In genomic region chr14:76076602-76077001, GRCm38 (mm10) we compare ENCODE assay signal across 12 mouse cellular contexts. TPM values are rescaled to one million over a fixed set of nuclear protein-coding genes. Genes with fewer than 3 reads are reported as not detected.
A peak's percentile ranks its signal among the peaks of the same experiment; 100 is the strongest.
DNase-seq lines count a peak whose midpoint lies in the region; ATAC-seq and TF ChIP-seq lines count a peak whose summit lies in the region.
"Had no signal": no experiment of that assay in that cellular context is flagged by ENCODE, and none has a peak within 500 bp of the region (broad histone marks: within the 10 kb centered on the region; RNA-seq: fewer than 3 reads in every experiment).

No protein-coding gene starts in this region.

- H3K27me3 ChIP-seq in hindbrain, embryonic 11.5 days (ENCODE audit: control insufficient read depth, insufficient read depth, low read length), result no peaks in the 10 kb centered on the region
- H3K27me3 ChIP-seq in hindbrain, embryonic 10.5 days (ENCODE audit: insufficient read depth, poor library complexity, severe bottlenecking), result no peaks in the 10 kb centered on the region
- H3K27me3 ChIP-seq in hindbrain, embryonic 12.5 days, result peaks cover 3% of the 10 kb centered on the region; the same call in 1 of the 2 replicates
- H3K27me3 ChIP-seq in midbrain, embryonic 14.5 days (ENCODE audit: control insufficient read depth, insufficient read depth, low read length), result no peaks in the 10 kb centered on the region
- no peaks in the 10 kb centered on the region for H3K27me3 ChIP-seq in lung, postnatal 0 days (replicated peaks; ENCODE audit: insufficient read depth, low read length)
- H3K27me3 ChIP-seq: embryonic facial prominence, embryonic 15.5 days; liver, embryonic 15.5 days had no signal

- 58% methylated on average over 4 of the region's 4 CpGs for WGBS in hindbrain, embryonic 11.5 days
- WGBS in hindbrain, embryonic 10.5 days, result 69% methylated on average over 4 of the region's 4 CpGs
- WGBS in hindbrain, embryonic 12.5 days, result 59% methylated on average over 4 of the region's 4 CpGs
- WGBS in midbrain, embryonic 14.5 days, result 29% methylated on average over 4 of the region's 4 CpGs
- WGBS in lung, postnatal 0 days, result 54% methylated on average over 4 of the region's 4 CpGs

- DNase-seq in hindbrain, embryonic 11.5 days (ENCODE audit: low spot score), result peak; percentile 37
- DNase-seq in hindbrain, embryonic 10.5 days (ENCODE audit: low spot score), result no peak
- peak; percentile 83 for DNase-seq in brain, embryonic 14.5 days (ENCODE audit: low read depth)
- peak; percentile 84 for DNase-seq in midbrain, embryonic 14.5 days
- DNase-seq in kidney, postnatal 14 days, result no peak
- no peak for DNase-seq in lung, postnatal 0 days (ENCODE audit: low spot score)
- DNase-seq: adrenal gland, adult 8-10 months had no signal

- H3K4me2 ChIP-seq in hindbrain, embryonic 11.5 days (replicated peaks; ENCODE audit: low read depth, low read length), result no peak overlapping the region
- H3K4me2 ChIP-seq in hindbrain, embryonic 12.5 days (replicated peaks), result no peak overlapping the region
- H3K4me2 ChIP-seq in midbrain, embryonic 14.5 days (ENCODE audit: low read length), result peak overlapping the region; percentile 26
- H3K4me2 ChIP-seq in lung, postnatal 0 days (replicated peaks; ENCODE audit: low read depth, low read length), result no peak overlapping the region
- H3K4me2 ChIP-seq: embryonic facial prominence, embryonic 15.5 days; liver, embryonic 15.5 days had no signal

- no peak for TF ChIP-seq CTCF in brain, embryonic 14.5 days (IDR thresholded peaks at IDR 0.05; ENCODE audit: borderline replicate concordance, extremely low read depth, insufficient read depth, insufficient read length)
- no peak for TF ChIP-seq CTCF in lung, postnatal 0 days (IDR thresholded peaks at IDR 0.05)

- no peak for TF ChIP-seq POLR2A in brain, embryonic 14.5 days (IDR thresholded peaks at IDR 0.05; ENCODE audit: borderline replicate concordance, extremely low read depth, insufficient read depth, insufficient read length, poor library complexity, severe bottlenecking)

- H3K9ac ChIP-seq in hindbrain, embryonic 11.5 days (ENCODE audit: low read depth, low read length), result no peak overlapping the region
- no peak overlapping the region for H3K9ac ChIP-seq in hindbrain, embryonic 12.5 days
- no peak overlapping the region for H3K9ac ChIP-seq in midbrain, embryonic 14.5 days (replicated peaks; ENCODE audit: low read length)
- no peak overlapping the region for H3K9ac ChIP-seq in lung, postnatal 0 days (replicated peaks; ENCODE audit: low read depth)
- H3K9ac ChIP-seq: embryonic facial prominence, embryonic 15.5 days; liver, embryonic 15.5 days had no signal

- no peaks in the 10 kb centered on the region for H3K36me3 ChIP-seq in hindbrain, embryonic 11.5 days (ENCODE audit: control insufficient read depth, insufficient read depth, low read length)
- no peaks in the 10 kb centered on the region for H3K36me3 ChIP-seq in hindbrain, embryonic 10.5 days
- no peaks in the 10 kb centered on the region for H3K36me3 ChIP-seq in hindbrain, embryonic 12.5 days
- no peaks in the 10 kb centered on the region for H3K36me3 ChIP-seq in midbrain, embryonic 14.5 days (ENCODE audit: control insufficient read depth, insufficient read depth, low read length)
- no peaks in the 10 kb centered on the region for H3K36me3 ChIP-seq in lung, postnatal 0 days (ENCODE audit: insufficient read depth, low read length)
- H3K36me3 ChIP-seq: embryonic facial prominence, embryonic 15.5 days; liver, embryonic 15.5 days had no signal

- no peak for TF ChIP-seq EP300 in lung, postnatal 0 days (IDR thresholded peaks at IDR 0.05)

- no peak overlapping the region for H3K4me3 ChIP-seq in hindbrain, embryonic 11.5 days (ENCODE audit: low read depth, low read length)
- H3K4me3 ChIP-seq in hindbrain, embryonic 10.5 days, result no peak overlapping the region
- no peak overlapping the region for H3K4me3 ChIP-seq in hindbrain, embryonic 12.5 days
- H3K4me3 ChIP-seq in midbrain, embryonic 14.5 days (replicated peaks; ENCODE audit: low read depth, low read length), result no peak overlapping the region
- no peak overlapping the region for H3K4me3 ChIP-seq in lung, postnatal 0 days (ENCODE audit: low read depth, low read length)
- H3K4me3 ChIP-seq: embryonic facial prominence, embryonic 15.5 days; liver, embryonic 15.5 days had no signal

- no peak overlapping the region for H3K27ac ChIP-seq in hindbrain, embryonic 11.5 days (ENCODE audit: low read depth, low read length)
- H3K27ac ChIP-seq in hindbrain, embryonic 10.5 days, result no peak overlapping the region
- no peak overlapping the region for H3K27ac ChIP-seq in hindbrain, embryonic 12.5 days
- peak overlapping the region; percentile 74; the same call in 1 of the 2 replicates for H3K27ac ChIP-seq in midbrain, embryonic 14.5 days (replicated peaks; ENCODE audit: low read depth, low read length)
- H3K27ac ChIP-seq in lung, postnatal 0 days (ENCODE audit: low read length), result no peak overlapping the region
- H3K27ac ChIP-seq: embryonic facial prominence, embryonic 15.5 days; liver, embryonic 15.5 days had no signal

- no peaks in the 10 kb centered on the region for H3K9me3 ChIP-seq in hindbrain, embryonic 11.5 days (ENCODE audit: control insufficient read depth, low read length)
- H3K9me3 ChIP-seq in hindbrain, embryonic 10.5 days, result no peaks in the 10 kb centered on the region
- H3K9me3 ChIP-seq in hindbrain, embryonic 12.5 days (replicated peaks), result no peaks in the 10 kb centered on the region
- H3K9me3 ChIP-seq in midbrain, embryonic 14.5 days (ENCODE audit: control insufficient read depth, low read length), result no peaks in the 10 kb centered on the region
- H3K9me3 ChIP-seq in lung, postnatal 0 days (ENCODE audit: low read length), result no peaks in the 10 kb centered on the region
- H3K9me3 ChIP-seq: embryonic facial prominence, embryonic 15.5 days; liver, embryonic 15.5 days had no signal

- H3K4me1 ChIP-seq in hindbrain, embryonic 11.5 days (replicated peaks; ENCODE audit: control insufficient read depth, insufficient read depth, low read length), result no peaks in the 10 kb centered on the region
- H3K4me1 ChIP-seq in hindbrain, embryonic 10.5 days (replicated peaks), result 0 out of 2 replicates have a peak, but pooled peaks cover 8% of the 10 kb centered on the region
- H3K4me1 ChIP-seq in hindbrain, embryonic 12.5 days, result peaks cover 10% of the 10 kb centered on the region
- H3K4me1 ChIP-seq in midbrain, embryonic 14.5 days (ENCODE audit: control insufficient read depth, insufficient read depth, low read length), result peaks cover 9% of the 10 kb centered on the region
- H3K4me1 ChIP-seq in lung, postnatal 0 days (ENCODE audit: insufficient read depth, low read depth, low read length), result no peaks in the 10 kb centered on the region
- H3K4me1 ChIP-seq: embryonic facial prominence, embryonic 15.5 days; liver, embryonic 15.5 days had no signal

- ATAC-seq in hindbrain, embryonic 11.5 days (ENCODE audit: low FRiP score), result peak; percentile 30; the same call in 1 of the 2 replicates
- ATAC-seq in hindbrain, embryonic 12.5 days (ENCODE audit: low FRiP score), result peak; percentile 64; the same call in 1 of the 2 replicates
- ATAC-seq in midbrain, embryonic 14.5 days (ENCODE audit: low FRiP score, low TSS enrichment), result peak; percentile 55
- no peak for ATAC-seq in megakaryocyte, adult 5-6 weeks (ENCODE audit: poor library complexity, severe bottlenecking)
- ATAC-seq in lung, postnatal 0 days, result no peak
- ATAC-seq: intestine, embryonic 16.5 days had no signal

RNA-seq across cellular contexts. Expression of gene Gpalpp1, which starts 34.0 kb away (rescaled TPM):
- polyA plus RNA-seq in hindbrain, embryonic 11.5 days (2014; fragmentation: Nextera tagmentation; extraction: Ambion mirVana), result 15.1 and 20.4 TPM in 2 replicates
- polyA plus RNA-seq in hindbrain, embryonic 10.5 days (2016; fragmentation: Nextera tagmentation; extraction: Ambion mirVana), result 13.1 and 16.4 TPM in 2 replicates
- 12.2 and 13.8 TPM in 2 replicates for polyA plus RNA-seq in brain, embryonic 14.5 days (2012; rRNA removed)
- 18.5 and 18.8 TPM in 2 replicates for polyA plus RNA-seq in hindbrain, embryonic 12.5 days (2016; fragmentation: Nextera tagmentation; extraction: Ambion mirVana)
- polyA plus RNA-seq in midbrain, embryonic 14.5 days (2014; fragmentation: Nextera tagmentation; extraction: Ambion mirVana), result 10.3 and 16.2 TPM in 2 replicates
- 15.3 and 17.1 TPM in 2 replicates for total RNA-seq in megakaryocyte, adult 5-6 weeks (2015)
- total RNA-seq in megakaryocyte, adult 5-6 weeks (2017), result 31.9 and 35.3 TPM in 2 replicates
- polyA plus RNA-seq in lung, postnatal 0 days (2015; fragmentation: Nextera tagmentation; extraction: Ambion mirVana), result 6.3 and 7.0 TPM in 2 replicates

RNA-seq across cellular contexts. Expression of gene Nufip1, which starts 34.1 kb away (rescaled TPM):
- 17.1 and 18.4 TPM in 2 replicates for polyA plus RNA-seq in hindbrain, embryonic 11.5 days (2014; fragmentation: Nextera tagmentation; extraction: Ambion mirVana)
- polyA plus RNA-seq in hindbrain, embryonic 10.5 days (2016; fragmentation: Nextera tagmentation; extraction: Ambion mirVana), result 17.5 and 19.4 TPM in 2 replicates
- polyA plus RNA-seq in brain, embryonic 14.5 days (2012; rRNA removed), result 8.4 and 8.5 TPM in 2 replicates
- 15.3 and 16.0 TPM in 2 replicates for polyA plus RNA-seq in hindbrain, embryonic 12.5 days (2016; fragmentation: Nextera tagmentation; extraction: Ambion mirVana)
- 12.3 and 14.2 TPM in 2 replicates for polyA plus RNA-seq in midbrain, embryonic 14.5 days (2014; fragmentation: Nextera tagmentation; extraction: Ambion mirVana)
- total RNA-seq in megakaryocyte, adult 5-6 weeks (2015), result 11.5 and 13.3 TPM in 2 replicates
- 17.5 and 19.1 TPM in 2 replicates for total RNA-seq in megakaryocyte, adult 5-6 weeks (2017)
- 6.1 and 6.5 TPM in 2 replicates for polyA plus RNA-seq in lung, postnatal 0 days (2015; fragmentation: Nextera tagmentation; extraction: Ambion mirVana)

Comparison
In these comparisons a context has a peak if more than half of its experiments do, and no peak if none do; other contexts are left out.
1. DNase-seq: peak in hindbrain, embryonic 11.5 days (single experiment), brain, embryonic 14.5 days (single experiment) and midbrain, embryonic 14.5 days (single experiment); none in hindbrain, embryonic 10.5 days (single experiment), kidney, postnatal 14 days (single experiment) and lung, postnatal 0 days (single experiment).
2. ATAC-seq: peak in hindbrain, embryonic 11.5 days (single experiment), hindbrain, embryonic 12.5 days (single experiment) and midbrain, embryonic 14.5 days (single experiment); none in megakaryocyte, adult 5-6 weeks (single experiment) and lung, postnatal 0 days (single experiment).